Mouse (Mus musculus): ENCODE data around the gene Mettl25. TPM values are rescaled to one million over a fixed set of nuclear protein-coding genes. Genes with fewer than 3 reads are reported as not detected.

Gene Mettl25
- polyA plus RNA-seq, 1 experiment from 2014 or later = 4.5 TPM

DNA sequence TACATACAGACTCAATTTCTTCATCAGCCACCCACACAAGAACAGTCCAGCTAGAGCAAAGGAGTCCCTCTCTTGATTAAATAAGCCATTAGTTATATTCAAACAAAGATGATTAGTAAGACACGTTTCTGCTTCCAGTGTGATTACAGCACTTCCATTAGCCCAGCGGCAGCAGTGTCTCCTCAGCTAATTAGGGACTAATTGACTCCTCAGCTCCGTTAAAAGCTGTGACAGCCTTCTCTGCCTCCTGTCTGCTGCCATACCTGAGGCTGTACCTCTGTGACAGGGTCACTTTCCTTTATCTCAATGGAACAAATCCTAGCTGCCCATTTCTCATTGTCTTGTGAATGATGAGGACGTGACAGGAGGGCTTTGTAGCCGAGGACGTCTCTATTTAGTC, 99.4 kb downstream of the Mettl25 start:
- ATAC-seq (ENCODE audit: insufficient read depth) = no peak
- H3K36me3 ChIP-seq (replicated peaks) = no peaks in the 10 kb centered on the region
- no peak overlapping the region for H3K9ac ChIP-seq
- H3K9me3 ChIP-seq (replicated peaks) = no peaks in the 10 kb centered on the region
- no peak overlapping the region for H3K27ac ChIP-seq (replicated peaks)
- WGBS (ENCODE audit: insufficient replicate concordance) = 61% methylated on average over 6 of the region's 6 CpGs
- no peaks in the 10 kb centered on the region for H3K27me3 ChIP-seq
- H3K4me2 ChIP-seq = no peak overlapping the region
- H3K4me1 ChIP-seq (replicated peaks) = no peaks in the 10 kb centered on the region
- no peak overlapping the region for H3K4me3 ChIP-seq (replicated peaks)

GRCm38 (mm10) chr10:105738942-105739341, 102.2 kb downstream of the Mettl25 start:
- H3K9ac ChIP-seq = no peak overlapping the region
- no peaks in the 10 kb centered on the region for H3K36me3 ChIP-seq (replicated peaks)
- no peaks in the 10 kb centered on the region for H3K27me3 ChIP-seq
- WGBS (ENCODE audit: insufficient replicate concordance) = 52% methylated on average over 5 of the region's 5 CpGs
- no peaks in the 10 kb centered on the region for H3K9me3 ChIP-seq (replicated peaks)
- H3K4me1 ChIP-seq (replicated peaks) = no peaks in the 10 kb centered on the region
- H3K27ac ChIP-seq (replicated peaks) = no peak overlapping the region
- H3K4me2 ChIP-seq = no peak overlapping the region
- no peak for ATAC-seq (ENCODE audit: insufficient read depth)
- H3K4me3 ChIP-seq (replicated peaks) = no peak overlapping the region

DNA sequence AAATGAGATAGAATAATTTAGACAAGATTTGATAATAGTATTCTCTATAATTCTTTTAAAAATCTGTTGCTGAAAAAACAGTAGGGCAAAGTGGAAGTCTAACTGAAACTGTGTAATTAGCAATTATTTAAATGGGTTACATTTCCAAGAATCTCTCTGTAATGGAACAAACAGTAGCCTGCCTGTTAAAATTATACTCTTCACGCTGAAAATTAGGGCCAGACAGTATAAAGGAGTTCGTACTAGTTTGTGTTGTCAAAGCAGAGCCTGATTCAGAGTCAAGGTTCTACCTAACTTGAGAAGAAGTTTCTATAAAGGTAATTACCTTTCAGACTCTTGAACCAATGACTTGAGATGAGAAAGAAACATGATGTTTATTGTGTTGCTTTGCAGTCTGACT, 113.4 kb downstream of the Mettl25 start:
- no peak for ATAC-seq (ENCODE audit: insufficient read depth)
- no peak overlapping the region for H3K27ac ChIP-seq (replicated peaks)
- no peak overlapping the region for H3K4me2 ChIP-seq
- no peak overlapping the region for H3K9ac ChIP-seq
- WGBS (ENCODE audit: insufficient replicate concordance) = 62% methylated on average over 2 of the region's 2 CpGs
- no peak overlapping the region for H3K4me3 ChIP-seq (replicated peaks)
- no peaks in the 10 kb centered on the region for H3K36me3 ChIP-seq (replicated peaks)
- H3K4me1 ChIP-seq (replicated peaks) = no peaks in the 10 kb centered on the region
- H3K9me3 ChIP-seq (replicated peaks) = no peaks in the 10 kb centered on the region
- H3K27me3 ChIP-seq = no peaks in the 10 kb centered on the region

DNA sequence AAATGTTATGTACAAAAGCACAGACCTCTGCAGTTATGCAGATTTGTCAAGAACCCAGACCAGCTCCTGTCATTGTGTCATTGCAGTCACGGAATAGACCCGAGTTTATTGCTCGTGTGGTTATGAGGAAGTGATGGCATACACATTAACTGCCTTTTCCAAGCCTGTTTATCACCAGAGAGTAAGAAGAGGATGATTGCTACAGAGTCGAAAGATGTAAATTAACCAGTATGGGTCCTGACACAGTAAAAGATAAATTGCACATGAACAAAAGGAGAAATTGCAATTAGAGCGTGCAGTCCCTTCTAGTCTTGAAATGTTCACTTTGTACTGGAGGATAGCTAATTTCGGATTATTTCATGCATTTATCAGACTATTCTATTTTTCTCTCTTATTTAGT, 113.8 kb downstream of the Mettl25 start:
- Histone ChIP-seq H3K27ac (replicated peaks) (no peak overlapping the region), H3K9ac (no peak overlapping the region), H3K4me1 (replicated peaks) (no peaks in the 10 kb centered on the region), H3K36me3 (replicated peaks) (no peaks in the 10 kb centered on the region), H3K9me3 (replicated peaks) (no peaks in the 10 kb centered on the region), H3K4me3 (replicated peaks) (no peak overlapping the region), H3K27me3 (no peaks in the 10 kb centered on the region), H3K4me2 (no peak overlapping the region)
- 50% methylated on average over 6 of the region's 6 CpGs for WGBS (ENCODE audit: insufficient replicate concordance)
- no peak for ATAC-seq (ENCODE audit: insufficient read depth)

- H3K9ac ChIP-seq = no peak overlapping the region
- no peak for ATAC-seq (ENCODE audit: insufficient read depth)
- H3K27me3 ChIP-seq = no peaks in the 10 kb centered on the region
- H3K9me3 ChIP-seq (replicated peaks) = no peaks in the 10 kb centered on the region
- H3K27ac ChIP-seq (replicated peaks) = no peak overlapping the region
- no peaks in the 10 kb centered on the region for H3K4me1 ChIP-seq (replicated peaks)
- H3K4me3 ChIP-seq (replicated peaks) = no peak overlapping the region
- no peak overlapping the region for H3K4me2 ChIP-seq
- no peaks in the 10 kb centered on the region for H3K36me3 ChIP-seq (replicated peaks)
- 8% methylated on average over 6 of the region's 6 CpGs for WGBS (ENCODE audit: insufficient replicate concordance)
Measured at GRCm38 (mm10) chr10:105714844-105715243, 126.3 kb downstream of the Mettl25 start.

- Histone ChIP-seq H3K4me1 (replicated peaks) (no peaks in the 10 kb centered on the region), H3K36me3 (replicated peaks) (no peaks in the 10 kb centered on the region), H3K9me3 (replicated peaks) (no peaks in the 10 kb centered on the region), H3K9ac (no peak overlapping the region), H3K27me3 (no peaks in the 10 kb centered on the region), H3K4me3 (replicated peaks) (no peak overlapping the region), H3K27ac (replicated peaks) (no peak overlapping the region), H3K4me2 (no peak overlapping the region)
- WGBS (ENCODE audit: insufficient replicate concordance) = 24% methylated on average over 4 of the region's 4 CpGs
- no peak for ATAC-seq (ENCODE audit: insufficient read depth)
Measured at GRCm38 (mm10) chr10:105714366-105714765, 126.8 kb downstream of the Mettl25 start.

GRCm38 (mm10) chr10:105713222-105713621, 128.0 kb downstream of the Mettl25 start:
- no peak overlapping the region for H3K27ac ChIP-seq (replicated peaks)
- no peaks in the 10 kb centered on the region for H3K27me3 ChIP-seq
- no peak overlapping the region for H3K4me3 ChIP-seq (replicated peaks)
- no peak overlapping the region for H3K9ac ChIP-seq
- no peaks in the 10 kb centered on the region for H3K4me1 ChIP-seq (replicated peaks)
- H3K4me2 ChIP-seq = no peak overlapping the region
- ATAC-seq (ENCODE audit: insufficient read depth) = no peak
- WGBS (ENCODE audit: insufficient replicate concordance) = 71% methylated on average over 5 of the region's 5 CpGs
- H3K9me3 ChIP-seq (replicated peaks) = no peaks in the 10 kb centered on the region
- no peaks in the 10 kb centered on the region for H3K36me3 ChIP-seq (replicated peaks)

Other genes with a start within 250 kb of the Mettl25 start
- gene Ccdc59, start 313 bp downstream of the Mettl25 start, polyA plus RNA-seq (2015; fragmentation: Nextera tagmentation; extraction: Ambion mirVana) = 17.3 and 17.6 TPM in 2 replicates

Measured in liver, embryonic 15.5 days (tissue).